Mouse (Mus musculus): ENCODE measurements at regions not wholly inside any gene's neighbourhood (a gene's known extent, or its start where the extent isn't known, plus 50 kb on each side); places are given as distances from the start of the nearest gene placed in this dataset.

DNA sequence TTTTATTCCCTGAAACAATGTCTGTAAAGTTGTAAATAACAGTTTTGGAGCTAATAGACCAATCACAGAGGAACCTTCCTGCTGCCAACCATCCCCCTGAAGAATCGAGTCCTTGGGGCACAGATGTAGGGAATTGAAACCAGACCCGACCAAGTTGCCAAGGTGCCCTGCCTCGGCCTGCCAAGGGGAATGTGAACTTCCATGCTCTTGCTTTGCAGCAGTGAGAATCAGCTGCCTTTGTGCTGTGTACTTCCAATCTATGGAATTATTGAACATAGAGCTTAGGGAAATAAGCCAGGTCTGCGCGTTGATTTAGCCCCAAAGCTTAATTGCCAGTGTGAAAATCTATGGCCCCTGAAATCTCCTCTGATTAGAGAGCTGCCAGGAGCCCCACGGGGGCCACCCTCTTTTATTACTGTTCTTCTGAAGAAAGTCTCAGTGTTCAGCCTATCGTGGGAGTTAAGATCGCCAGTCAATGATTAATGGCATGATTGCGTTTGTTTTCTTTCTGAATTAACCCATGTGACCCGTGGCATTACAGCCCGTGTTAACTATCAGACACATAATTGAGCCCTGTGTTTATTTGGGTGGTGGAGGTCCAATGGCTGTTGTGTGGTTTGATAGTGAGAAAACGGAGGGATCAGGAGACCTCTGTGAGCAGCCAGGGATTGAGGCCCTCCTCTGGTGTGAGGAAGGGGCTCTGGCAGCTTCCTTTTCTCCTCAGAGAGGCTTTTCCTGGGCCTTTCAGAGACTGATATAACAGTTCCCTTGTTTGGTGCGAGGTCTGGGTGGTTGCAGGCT, 266.9 kb downstream of the Tbc1d1 start:
- H3K36me3 ChIP-seq (ENCODE audit: control insufficient read depth, insufficient read depth, low read length): no peaks in the 10 kb centered on the region
- no peak overlapping the region for H3K27ac ChIP-seq (replicated peaks in 1 of 2; ENCODE audit: control insufficient read depth in 1 of 2, insufficient read depth in 1 of 2, low read depth in 2 of 2, low read length in 2 of 2)
- H3K27me3 ChIP-seq (ENCODE audit: control insufficient read depth, insufficient read depth, low read length): no peaks in the 10 kb centered on the region
- no peak overlapping the region for H3K9ac ChIP-seq (ENCODE audit: low read length)
- WGBS: 62% methylated on average over 13 of the region's 13 CpGs
- ATAC-seq (ENCODE audit: insufficient number of reproducible peaks, insufficient read depth, low FRiP score, low read depth): no peak
- H3K4me1 ChIP-seq (ENCODE audit: control insufficient read depth in 2 of 2, insufficient read depth in 2 of 2, low read length in 2 of 2): no peaks in the 10 kb centered on the region
- H3K4me3 ChIP-seq (ENCODE audit: control insufficient read depth in 1 of 2, insufficient read depth in 1 of 2, low read depth in 1 of 2, low read length in 2 of 2): no peak overlapping the region
- H3K9me3 ChIP-seq (ENCODE audit: control insufficient read depth, low read length): peaks cover 3% of the 10 kb centered on the region
- no peak overlapping the region for H3K4me2 ChIP-seq (ENCODE audit: low read length)

DNA sequence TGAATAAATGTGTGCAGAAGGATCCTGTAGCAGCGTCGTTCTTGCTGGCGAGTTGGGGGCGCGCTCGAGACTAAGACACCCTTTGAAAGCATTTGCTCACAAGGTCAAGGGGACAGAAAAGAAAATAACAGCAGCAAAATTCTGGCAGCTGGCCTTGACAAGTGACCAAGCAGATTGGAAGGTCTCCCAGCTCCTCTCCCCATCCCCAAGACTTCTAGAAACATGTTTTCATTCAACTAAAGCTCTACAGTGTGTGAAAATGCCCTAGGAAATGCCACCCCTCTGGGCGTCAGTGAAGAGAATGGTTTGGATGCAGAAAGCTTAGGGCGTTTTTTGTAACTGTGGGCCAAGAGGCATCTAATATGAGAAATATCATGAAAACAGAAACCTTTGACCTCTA, 272.7 kb downstream of the Tbc1d1 start:
- H3K9ac ChIP-seq (ENCODE audit: low read length): no peak overlapping the region
- no peak for ATAC-seq (ENCODE audit: insufficient number of reproducible peaks, insufficient read depth, low FRiP score, low read depth)

DNA sequence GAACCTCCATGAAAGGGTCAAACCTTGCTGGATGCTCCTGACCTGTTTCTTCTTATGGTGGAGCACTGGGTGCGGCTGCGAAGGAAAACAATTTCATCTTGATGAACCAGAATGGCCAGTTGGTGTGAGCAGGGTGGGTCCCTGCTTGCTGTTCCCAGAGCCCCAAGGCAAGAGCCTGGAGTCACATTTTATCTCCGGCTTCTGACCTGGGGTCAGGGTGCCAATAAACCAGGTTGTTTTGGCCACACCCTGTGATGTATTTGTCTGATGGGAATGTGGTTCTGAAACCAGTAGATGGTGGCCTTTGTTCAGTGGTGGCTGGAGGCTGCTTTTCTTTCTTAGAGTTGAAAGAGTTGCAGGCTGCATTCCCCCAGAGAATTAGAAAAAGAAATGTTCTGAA, 274.4 kb downstream of the Tbc1d1 start:
- no peak overlapping the region for H3K9ac ChIP-seq (ENCODE audit: low read length)
- ATAC-seq (ENCODE audit: insufficient number of reproducible peaks, insufficient read depth, low FRiP score, low read depth): no peak
- no peak overlapping the region for H3K27ac ChIP-seq (replicated peaks in 1 of 2; ENCODE audit: control insufficient read depth in 1 of 2, insufficient read depth in 1 of 2, low read depth in 2 of 2, low read length in 2 of 2)
- 88% methylated on average over 3 of the region's 3 CpGs for WGBS
- no peaks in the 10 kb centered on the region; the same call in 1 of the 2 replicates for H3K9me3 ChIP-seq (ENCODE audit: control insufficient read depth, low read length)
- no peaks in the 10 kb centered on the region for H3K27me3 ChIP-seq (ENCODE audit: control insufficient read depth, insufficient read depth, low read length)
- no peaks in the 10 kb centered on the region for H3K36me3 ChIP-seq (ENCODE audit: control insufficient read depth, insufficient read depth, low read length)
- H3K4me1 ChIP-seq (ENCODE audit: control insufficient read depth in 2 of 2, insufficient read depth in 2 of 2, low read length in 2 of 2): no peaks in the 10 kb centered on the region
- no peak overlapping the region for H3K4me3 ChIP-seq (ENCODE audit: control insufficient read depth in 1 of 2, insufficient read depth in 1 of 2, low read depth in 1 of 2, low read length in 2 of 2)
- no peak overlapping the region for H3K4me2 ChIP-seq (ENCODE audit: low read length)

More for the DNA sequence above, 272.7 kb downstream of the Tbc1d1 start:
- Histone ChIP-seq H3K27ac (replicated peaks in 1 of 2; ENCODE audit: control insufficient read depth in 1 of 2, insufficient read depth in 1 of 2, low read depth in 2 of 2, low read length in 2 of 2) (no peak overlapping the region), H3K4me1 (ENCODE audit: control insufficient read depth in 2 of 2, insufficient read depth in 2 of 2, low read length in 2 of 2) (no peaks in the 10 kb centered on the region), H3K36me3 (ENCODE audit: control insufficient read depth, insufficient read depth, low read length) (no peaks in the 10 kb centered on the region), H3K9me3 (ENCODE audit: control insufficient read depth, low read length) (no peaks in the 10 kb centered on the region; the same call in 1 of the 2 replicates), H3K4me2 (ENCODE audit: low read length) (no peak overlapping the region), H3K27me3 (ENCODE audit: control insufficient read depth, insufficient read depth, low read length) (no peaks in the 10 kb centered on the region), H3K4me3 (ENCODE audit: control insufficient read depth in 1 of 2, insufficient read depth in 1 of 2, low read depth in 1 of 2, low read length in 2 of 2) (no peak overlapping the region)
- 84% methylated on average over 8 of the region's 8 CpGs for WGBS

DNA sequence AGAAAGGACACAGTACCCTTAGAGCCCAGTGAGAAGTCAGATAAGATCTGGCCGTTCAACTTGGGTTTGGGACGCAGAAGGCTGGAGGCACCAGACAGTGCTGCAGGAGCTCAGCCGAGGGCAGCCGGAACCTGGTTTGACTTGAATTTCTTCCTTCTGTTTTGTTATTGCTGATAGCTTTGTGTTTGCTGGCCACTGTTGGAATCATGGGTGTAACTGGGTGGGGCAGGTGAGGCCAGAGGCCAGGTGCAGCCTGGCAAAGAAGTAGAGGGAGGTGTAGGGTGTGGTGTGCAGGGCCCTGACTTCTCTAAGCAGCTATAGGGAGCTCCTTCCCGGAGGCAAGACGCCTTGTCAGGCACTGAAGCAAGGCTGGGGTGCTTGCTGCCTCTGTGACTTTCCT, 275.5 kb downstream of the Tbc1d1 start:
- no peaks in the 10 kb centered on the region for H3K4me1 ChIP-seq (ENCODE audit: control insufficient read depth in 2 of 2, insufficient read depth in 2 of 2, low read length in 2 of 2)
- no peaks in the 10 kb centered on the region for H3K27me3 ChIP-seq (ENCODE audit: control insufficient read depth, insufficient read depth, low read length)
- H3K9ac ChIP-seq (ENCODE audit: low read length): no peak overlapping the region
- H3K9me3 ChIP-seq (ENCODE audit: control insufficient read depth, low read length): no peaks in the 10 kb centered on the region
- ATAC-seq (ENCODE audit: insufficient number of reproducible peaks, insufficient read depth, low FRiP score, low read depth): no peak
- 75% methylated on average over 6 of the region's 6 CpGs for WGBS
- no peak overlapping the region for H3K4me3 ChIP-seq (ENCODE audit: control insufficient read depth in 1 of 2, insufficient read depth in 1 of 2, low read depth in 1 of 2, low read length in 2 of 2)
- H3K36me3 ChIP-seq (ENCODE audit: control insufficient read depth, insufficient read depth, low read length): no peaks in the 10 kb centered on the region
- H3K4me2 ChIP-seq (ENCODE audit: low read length): no peak overlapping the region
- no peak overlapping the region for H3K27ac ChIP-seq (replicated peaks in 1 of 2; ENCODE audit: control insufficient read depth in 1 of 2, insufficient read depth in 1 of 2, low read depth in 2 of 2, low read length in 2 of 2)

DNA sequence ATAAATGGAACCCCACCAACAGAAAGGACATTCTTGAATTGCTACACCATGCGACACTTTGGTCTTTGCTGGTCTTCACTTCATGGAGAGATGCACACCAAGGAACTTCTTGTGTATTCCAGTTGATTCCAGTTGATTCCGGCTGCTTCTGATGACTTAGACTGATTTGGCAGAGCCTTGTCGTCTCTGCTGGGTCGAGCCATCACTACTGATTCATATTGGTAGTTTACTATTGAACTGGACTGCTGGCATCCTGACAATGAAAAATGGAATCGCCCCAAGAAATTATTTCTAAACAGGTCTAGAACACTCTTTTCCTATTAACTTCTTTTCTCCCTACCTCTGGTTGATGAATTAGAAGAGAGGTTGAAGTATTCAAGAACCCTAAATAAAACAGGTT, 277.7 kb downstream of the Tbc1d1 start:
- no peaks in the 10 kb centered on the region for H3K27me3 ChIP-seq (ENCODE audit: control insufficient read depth, insufficient read depth, low read length)
- H3K9me3 ChIP-seq (ENCODE audit: control insufficient read depth, low read length): no peaks in the 10 kb centered on the region
- H3K4me2 ChIP-seq (ENCODE audit: low read length): no peak overlapping the region
- WGBS: 89% methylated on average over 5 of the region's 5 CpGs
- no peak overlapping the region for H3K4me3 ChIP-seq (ENCODE audit: control insufficient read depth in 1 of 2, insufficient read depth in 1 of 2, low read depth in 1 of 2, low read length in 2 of 2)
- H3K27ac ChIP-seq (replicated peaks in 1 of 2; ENCODE audit: control insufficient read depth in 1 of 2, insufficient read depth in 1 of 2, low read depth in 2 of 2, low read length in 2 of 2): no peak overlapping the region
- no peak for ATAC-seq (ENCODE audit: insufficient number of reproducible peaks, insufficient read depth, low FRiP score, low read depth)
- H3K9ac ChIP-seq (ENCODE audit: low read length): no peak overlapping the region
- no peaks in the 10 kb centered on the region for H3K4me1 ChIP-seq (ENCODE audit: control insufficient read depth in 2 of 2, insufficient read depth in 2 of 2, low read length in 2 of 2)
- H3K36me3 ChIP-seq (ENCODE audit: control insufficient read depth, insufficient read depth, low read length): no peaks in the 10 kb centered on the region

DNA sequence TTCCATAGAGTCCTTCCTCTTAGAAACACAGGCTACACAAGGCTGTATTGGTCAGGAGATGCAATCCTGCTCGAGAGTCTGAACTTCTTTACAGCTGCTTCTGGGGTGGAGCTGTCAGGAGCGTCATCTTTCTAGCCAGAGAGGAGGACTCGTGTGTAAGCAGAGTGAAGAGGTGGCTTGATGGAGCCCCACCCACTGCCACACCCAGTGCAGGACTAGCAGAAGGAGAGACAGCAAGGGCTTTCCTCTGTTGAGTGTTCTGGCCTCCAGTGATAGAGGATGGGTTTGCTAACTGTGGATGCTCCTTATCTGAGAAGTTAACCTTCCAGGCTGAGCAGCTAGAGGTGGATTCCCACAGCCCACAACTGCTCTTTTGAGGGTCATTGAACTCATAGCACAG, 279.4 kb downstream of the Tbc1d1 start:
- H3K27ac ChIP-seq (replicated peaks in 1 of 2; ENCODE audit: control insufficient read depth in 1 of 2, insufficient read depth in 1 of 2, low read depth in 2 of 2, low read length in 2 of 2): no peak overlapping the region
- no peak overlapping the region for H3K4me2 ChIP-seq (ENCODE audit: low read length)
- no peak for ATAC-seq (ENCODE audit: insufficient number of reproducible peaks, insufficient read depth, low FRiP score, low read depth)
- H3K4me3 ChIP-seq (ENCODE audit: control insufficient read depth in 1 of 2, insufficient read depth in 1 of 2, low read depth in 1 of 2, low read length in 2 of 2): no peak overlapping the region
- H3K9ac ChIP-seq (ENCODE audit: low read length): no peak overlapping the region
- 36% methylated on average over 3 of the region's 3 CpGs for WGBS
- H3K27me3 ChIP-seq (ENCODE audit: control insufficient read depth, insufficient read depth, low read length): no peaks in the 10 kb centered on the region
- H3K36me3 ChIP-seq (ENCODE audit: control insufficient read depth, insufficient read depth, low read length): no peaks in the 10 kb centered on the region
- H3K4me1 ChIP-seq (ENCODE audit: control insufficient read depth in 2 of 2, insufficient read depth in 2 of 2, low read length in 2 of 2): no peaks in the 10 kb centered on the region
- H3K9me3 ChIP-seq (ENCODE audit: control insufficient read depth, low read length): no peaks in the 10 kb centered on the region

DNA sequence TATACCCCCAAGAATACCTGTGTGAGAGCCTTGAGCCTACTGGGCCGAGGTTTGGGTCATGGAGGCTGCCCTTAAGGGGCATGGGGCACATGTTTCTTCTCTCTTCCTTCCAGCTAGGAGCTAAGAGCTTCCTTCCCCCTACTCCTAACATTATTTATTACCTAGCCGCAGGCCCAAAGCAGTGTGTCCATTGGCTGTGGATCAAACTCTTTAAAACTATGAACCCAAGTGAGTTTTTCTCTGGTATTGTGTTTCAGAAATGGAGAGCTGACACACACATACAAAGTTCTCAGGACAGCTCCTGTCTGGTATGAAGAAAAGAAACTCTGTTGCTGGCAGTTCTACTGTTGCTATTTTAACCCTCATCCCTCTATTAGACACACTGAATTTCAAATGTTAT, 279.9 kb downstream of the Tbc1d1 start:
- Histone ChIP-seq H3K4me2 (ENCODE audit: low read length) (no peak overlapping the region), H3K9ac (ENCODE audit: low read length) (no peak overlapping the region), H3K27ac (replicated peaks in 1 of 2; ENCODE audit: control insufficient read depth in 1 of 2, insufficient read depth in 1 of 2, low read depth in 2 of 2, low read length in 2 of 2) (no peak overlapping the region), H3K9me3 (ENCODE audit: control insufficient read depth, low read length) (no peaks in the 10 kb centered on the region), H3K4me3 (ENCODE audit: control insufficient read depth in 1 of 2, insufficient read depth in 1 of 2, low read depth in 1 of 2, low read length in 2 of 2) (no peak overlapping the region), H3K4me1 (ENCODE audit: control insufficient read depth in 2 of 2, insufficient read depth in 2 of 2, low read length in 2 of 2) (no peaks in the 10 kb centered on the region), H3K27me3 (ENCODE audit: control insufficient read depth, insufficient read depth, low read length) (no peaks in the 10 kb centered on the region), H3K36me3 (ENCODE audit: control insufficient read depth, insufficient read depth, low read length) (no peaks in the 10 kb centered on the region)
- 86% methylated on average over 2 of the region's 2 CpGs for WGBS
- no peak for ATAC-seq (ENCODE audit: insufficient number of reproducible peaks, insufficient read depth, low FRiP score, low read depth)

DNA sequence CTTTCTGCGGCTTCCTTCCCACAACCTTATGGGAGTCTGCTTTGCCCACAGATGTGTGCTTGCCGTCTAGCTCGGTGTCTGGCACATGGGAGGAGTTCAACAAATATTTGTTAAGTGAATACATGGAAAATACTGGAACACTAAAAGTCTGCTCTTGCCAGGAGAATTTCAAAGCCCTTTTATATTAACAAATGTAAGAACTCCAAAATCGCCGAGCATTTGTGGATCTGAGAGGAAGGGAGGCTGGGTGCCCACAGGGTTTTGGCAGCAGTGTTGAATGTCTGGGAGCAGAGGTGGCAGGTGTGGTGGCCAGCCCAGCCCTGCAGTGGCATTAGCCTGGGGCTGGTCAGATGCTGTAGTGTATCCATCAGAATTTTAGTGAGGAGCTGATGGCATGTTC, 281.6 kb downstream of the Tbc1d1 start:
- 75% methylated on average over 5 of the region's 5 CpGs for WGBS
- no peak overlapping the region for H3K27ac ChIP-seq (replicated peaks in 1 of 2; ENCODE audit: control insufficient read depth in 1 of 2, insufficient read depth in 1 of 2, low read depth in 2 of 2, low read length in 2 of 2)
- no peaks in the 10 kb centered on the region for H3K36me3 ChIP-seq (ENCODE audit: control insufficient read depth, insufficient read depth, low read length)
- no peak for ATAC-seq (ENCODE audit: insufficient number of reproducible peaks, insufficient read depth, low FRiP score, low read depth)
- H3K4me2 ChIP-seq (ENCODE audit: low read length): no peak overlapping the region
- no peaks in the 10 kb centered on the region for H3K9me3 ChIP-seq (ENCODE audit: control insufficient read depth, low read length)
- H3K4me1 ChIP-seq (ENCODE audit: control insufficient read depth in 2 of 2, insufficient read depth in 2 of 2, low read length in 2 of 2): peaks cover 0 to 2% of the 10 kb centered on the region in 2 experiments; a peak in 1 of 4 replicates
- no peaks in the 10 kb centered on the region for H3K27me3 ChIP-seq (ENCODE audit: control insufficient read depth, insufficient read depth, low read length)
- H3K4me3 ChIP-seq (ENCODE audit: control insufficient read depth in 1 of 2, insufficient read depth in 1 of 2, low read depth in 1 of 2, low read length in 2 of 2): no peak overlapping the region
- no peak overlapping the region for H3K9ac ChIP-seq (ENCODE audit: low read length)
